Mouse (Mus musculus) bone marrow, adult 2 months (tissue): ENCODE measurements at regions not wholly inside any gene's neighbourhood (a gene's known extent, or its start where the extent isn't known, plus 50 kb on each side); places are given as distances from the start of the nearest gene placed in this dataset.
"Not testable (repeated sequence)": the region's sequence is repeated elsewhere in the genome, so short reads cannot be mapped to it uniquely, and the experiment has no call there.

Experiments
- CTCF ChIP-seq: fragments of 200-500 bp; IDR thresholded peaks from 2 replicates; pipeline ENCODE4 v1.5.1; 2011; ENCODE audit warnings: low read length, control low read depth; ENCODE audit not compliant: control insufficient read depth, insufficient read depth
- POLR2A ChIP-seq: fragments of 200-500 bp; IDR thresholded peaks from 2 replicates; pipeline ENCODE4 v1.6.1; 2011; ENCODE audit warnings: low read depth, mild to moderate bottlenecking, control low read depth, low read length, borderline replicate concordance; ENCODE audit not compliant: control insufficient read depth

GRCm38 (mm10) chr5:17223542-17223941, 149.4 kb upstream of the Speer4f2 start:
- not testable (repeated sequence) for TF ChIP-seq CTCF, POLR2A
